Mouse (Mus musculus): ENCODE measurements at regions not wholly inside any gene's neighbourhood (a gene's known extent, or its start where the extent isn't known, plus 50 kb on each side); places are given as distances from the start of the nearest gene placed in this dataset.

DNA sequence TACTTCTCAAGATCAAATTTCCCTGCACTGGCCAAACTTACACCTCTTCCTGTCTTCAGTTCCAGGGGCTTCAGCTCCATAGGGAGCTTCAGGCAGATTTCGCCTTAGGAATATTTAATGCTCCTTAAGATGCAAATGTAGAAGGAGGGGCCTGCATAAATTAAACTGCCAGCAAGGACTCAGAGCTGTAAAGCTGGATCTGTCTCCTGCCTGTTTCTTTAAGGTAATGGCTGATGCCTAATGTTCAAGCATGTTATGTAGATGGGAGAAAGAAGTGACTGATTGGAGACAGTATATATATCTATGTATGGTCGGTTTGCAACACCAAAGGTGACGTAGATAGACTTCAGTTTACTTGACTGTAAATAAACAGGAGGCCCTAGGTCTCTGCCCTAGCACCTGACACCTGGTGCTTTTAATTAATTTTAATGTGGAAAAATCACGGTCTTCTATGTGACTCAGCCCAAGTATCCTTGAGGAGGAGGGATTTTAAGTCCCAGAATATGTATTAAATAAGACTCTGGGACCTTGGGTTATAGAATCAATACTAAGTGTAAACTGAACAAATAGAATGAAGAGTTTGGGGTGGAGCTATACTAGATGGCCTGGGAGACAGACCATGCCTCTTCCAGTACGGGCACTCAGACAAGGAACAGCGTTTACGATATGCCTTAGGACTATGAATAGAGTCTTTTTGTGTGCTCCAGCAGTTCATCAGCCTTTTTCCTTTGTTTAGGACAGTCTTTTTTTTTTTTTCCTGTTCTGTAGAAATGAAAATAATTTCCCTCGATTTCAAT lies 651.7 kb upstream of the Lmcd1 start:
- intact Hi-C loops (cut with DNase I): no loop called here
- no peak for DNase-seq (ENCODE audit: extremely low spot score in 1 of 2, low spot score in 2 of 2)

DNA sequence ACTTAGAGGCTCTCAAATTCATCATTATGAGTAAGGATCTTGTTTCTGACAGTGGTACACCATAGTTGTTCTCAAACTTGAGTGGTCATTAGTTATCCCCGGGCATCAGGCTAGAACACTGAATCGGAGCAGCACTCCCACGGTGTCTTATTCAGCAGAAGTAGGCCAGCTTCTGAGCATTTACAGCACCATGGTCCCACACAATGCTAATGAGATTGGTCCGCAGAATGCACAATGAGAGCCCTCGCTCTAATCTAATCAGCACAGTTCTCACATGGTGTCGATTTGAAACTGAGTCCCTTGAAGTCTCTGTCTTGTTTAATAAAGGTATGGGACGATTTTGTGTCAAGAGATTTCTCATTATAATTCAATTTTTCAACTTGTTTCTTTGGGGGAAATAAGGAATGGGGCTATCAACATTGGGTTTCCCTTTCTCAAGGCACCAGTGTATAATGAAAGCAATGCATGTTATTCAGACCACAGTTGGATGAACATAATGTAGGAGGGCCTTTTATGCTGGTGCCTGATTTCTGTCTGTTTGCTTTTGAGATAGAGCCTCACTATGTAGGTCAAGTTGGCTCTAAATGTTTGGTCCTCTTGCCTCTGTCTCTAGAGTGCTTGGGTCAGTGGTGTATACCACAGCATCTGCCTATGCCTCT lies 650.9 kb upstream of the Lmcd1 start:
- intact Hi-C loops (cut with DNase I): no loop called here
- DNase-seq (ENCODE audit: extremely low spot score in 1 of 2, low spot score in 2 of 2): peak in 1 of 2 experiments; percentile 4

DNA sequence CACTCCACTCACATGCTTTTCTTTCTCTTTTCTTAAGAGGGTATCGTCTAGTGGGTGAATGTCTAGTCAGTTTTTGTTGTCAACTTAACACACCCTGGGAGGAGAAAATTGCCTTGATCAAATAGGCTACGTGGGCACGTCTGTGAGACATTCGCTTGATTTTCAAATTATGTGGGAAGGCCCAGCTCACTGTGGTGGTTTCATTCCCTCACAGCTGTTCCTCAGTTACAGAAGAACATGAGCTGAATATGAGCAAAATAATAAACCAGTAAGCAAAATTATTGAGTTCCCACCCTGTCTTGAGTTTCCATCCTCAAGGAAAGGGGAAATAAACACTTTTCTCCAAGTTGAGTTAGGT lies 650.4 kb upstream of the Lmcd1 start:
- no peak for DNase-seq (ENCODE audit: extremely low spot score in 1 of 2, low spot score in 2 of 2)
- intact Hi-C loops (cut with DNase I): no loop called here

DNA sequence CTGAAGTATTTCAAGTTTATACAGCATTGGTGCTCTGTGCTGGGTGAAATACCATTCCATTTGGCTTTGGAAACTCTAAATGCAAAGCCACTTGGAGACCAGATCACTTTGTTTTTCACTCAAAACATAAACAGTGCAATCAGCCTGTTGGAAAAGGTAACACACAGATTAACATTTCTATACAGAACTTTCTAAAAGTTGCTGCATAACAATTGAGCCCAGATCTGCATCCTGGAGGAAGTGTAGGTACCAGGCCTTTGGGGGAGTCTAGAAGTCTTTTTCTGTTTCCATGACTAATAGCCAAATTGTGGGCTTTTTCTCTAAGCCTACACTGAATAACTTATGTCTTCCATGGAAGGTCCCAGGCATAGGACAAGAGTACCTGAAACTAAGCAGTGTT lies 648.1 kb upstream of the Lmcd1 start:
- intact Hi-C loops (cut with DNase I): no loop called here

DNA sequence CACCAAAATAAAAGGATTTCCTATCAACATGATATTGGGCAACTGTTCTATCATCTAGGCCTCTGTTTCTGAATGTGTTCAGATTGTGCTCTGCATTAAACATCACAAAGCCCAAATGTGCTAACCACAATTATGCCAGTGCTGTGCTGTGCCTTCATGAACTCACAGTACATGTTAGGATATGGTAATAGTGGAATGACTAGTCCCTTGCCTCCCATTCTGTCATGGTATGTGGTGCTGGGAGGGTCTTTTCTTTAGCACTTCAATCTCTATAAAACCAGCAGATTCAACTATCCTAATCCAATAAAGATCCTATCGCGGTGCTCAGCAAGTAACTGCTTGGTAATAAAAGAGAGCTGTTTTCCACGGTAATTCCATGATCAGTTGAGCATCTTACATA lies 620.8 kb upstream of the Lmcd1 start:
- DNase-seq (ENCODE audit: extremely low spot score in 1 of 2, low spot score in 2 of 2): no peak
- intact Hi-C loops (cut with DNase I): no loop called here

More for the DNA sequence above, 648.1 kb upstream of the Lmcd1 start:
- no peak for DNase-seq (ENCODE audit: extremely low spot score in 1 of 2, low spot score in 2 of 2)

DNA sequence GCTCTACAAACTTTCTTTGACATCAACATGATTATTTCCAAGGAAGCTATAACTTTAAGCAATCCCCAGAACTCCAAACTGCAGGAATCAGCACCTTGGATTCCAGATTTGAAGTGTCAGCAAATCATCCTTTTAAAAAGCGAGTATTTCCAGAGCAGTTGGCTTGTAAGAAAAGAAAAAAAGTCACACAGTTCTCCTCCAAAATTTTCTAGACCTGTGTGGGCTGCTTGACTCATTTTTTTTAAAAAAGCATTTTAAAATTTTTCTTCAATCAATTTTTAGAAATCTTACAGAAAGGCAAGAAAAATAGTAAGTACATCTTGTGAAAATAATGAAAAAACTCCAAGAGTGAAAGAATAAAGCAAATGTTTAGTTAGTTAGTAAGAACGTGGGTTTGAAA lies 613.6 kb upstream of the Lmcd1 start:
- intact Hi-C loops (cut with DNase I): no loop called here
- DNase-seq (ENCODE audit: extremely low spot score in 1 of 2, low spot score in 2 of 2): no peak

DNA sequence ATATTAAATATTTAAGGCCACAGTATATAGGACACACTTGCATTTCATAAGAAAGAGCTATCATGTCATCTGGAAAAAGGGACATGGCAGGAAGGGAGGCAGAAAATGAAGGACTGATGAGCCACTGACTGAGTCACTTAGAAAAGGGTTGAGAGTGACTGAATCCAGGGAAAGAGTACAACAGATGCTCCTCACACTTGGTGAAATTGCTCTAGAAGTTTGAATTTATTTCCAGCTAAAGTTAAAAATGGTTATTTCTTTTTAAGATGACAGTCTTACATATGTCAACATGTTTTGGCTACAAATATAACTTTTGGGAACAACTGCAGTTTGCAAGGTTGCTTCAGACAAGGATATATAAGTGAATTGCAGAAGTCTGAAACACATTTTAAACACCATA lies 609.0 kb upstream of the Lmcd1 start:
- peak in 1 of 2 experiments; percentile 22 for DNase-seq (ENCODE audit: extremely low spot score in 1 of 2, low spot score in 2 of 2)
- intact Hi-C loops (cut with DNase I): no loop called here

DNA sequence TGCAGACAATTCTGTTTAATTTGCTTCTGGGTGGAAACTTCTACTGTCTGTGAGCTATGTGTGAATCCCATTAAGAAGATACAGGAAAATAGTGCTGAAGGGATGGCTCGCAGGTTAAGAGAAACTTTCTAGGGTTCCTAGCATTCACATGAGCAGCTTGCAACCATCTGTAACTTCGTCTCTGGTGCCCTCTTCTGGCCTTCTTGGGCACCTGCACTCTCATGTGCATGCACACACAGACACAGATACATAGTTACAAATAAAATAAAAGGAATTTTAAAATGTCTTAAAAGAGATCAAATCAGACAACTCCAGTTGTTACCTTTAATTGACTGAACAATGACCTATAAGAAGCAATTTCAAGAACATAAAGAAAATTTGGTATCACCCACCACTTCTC lies 588.6 kb upstream of the Lmcd1 start:
- no peak for DNase-seq (ENCODE audit: extremely low spot score in 1 of 2, low spot score in 2 of 2)
- intact Hi-C loops (cut with DNase I): no loop called here

DNA sequence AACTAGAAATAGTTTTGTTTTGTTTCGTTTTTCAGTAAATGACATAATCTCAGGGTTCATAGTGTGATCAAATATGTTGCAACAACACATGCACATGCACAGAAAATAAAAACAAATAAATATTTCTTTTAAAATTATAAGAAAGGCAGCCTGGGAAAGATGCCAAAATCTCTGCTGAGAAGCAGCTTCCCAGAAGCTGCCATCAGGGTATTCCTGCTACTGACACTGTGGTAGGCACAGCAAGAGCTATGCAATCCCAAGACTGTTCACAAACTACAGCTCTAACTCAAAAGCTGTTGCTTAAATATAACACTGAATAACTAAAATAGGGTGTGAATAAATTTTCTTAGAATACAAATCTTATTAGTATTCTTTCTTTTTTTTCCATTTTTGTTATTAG lies 570.7 kb upstream of the Lmcd1 start:
- DNase-seq (ENCODE audit: extremely low spot score in 1 of 2, low spot score in 2 of 2): no peak
- intact Hi-C loops (cut with DNase I): no loop called here

DNA sequence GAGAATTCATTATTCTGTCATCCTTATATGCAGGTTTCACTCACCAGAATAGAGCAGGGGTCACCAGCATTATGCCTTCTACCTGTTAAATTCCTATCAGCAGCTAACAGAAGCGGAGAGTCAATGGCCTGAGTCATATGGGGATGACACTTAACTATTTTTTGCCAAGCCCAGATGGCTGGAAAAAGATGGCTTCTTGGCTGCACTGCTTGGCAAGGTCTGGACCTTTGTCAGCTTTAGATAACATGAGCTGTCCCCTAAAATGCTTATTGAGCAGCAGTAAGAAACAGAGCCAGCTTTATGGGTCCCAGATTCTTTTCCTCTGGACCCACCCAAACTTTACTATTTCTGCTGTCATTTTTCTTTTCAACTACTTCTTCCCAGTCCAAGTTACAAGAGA lies 565.3 kb upstream of the Lmcd1 start:
- intact Hi-C loops (cut with DNase I): no loop called here
- DNase-seq (ENCODE audit: extremely low spot score in 1 of 2, low spot score in 2 of 2): no peak

DNA sequence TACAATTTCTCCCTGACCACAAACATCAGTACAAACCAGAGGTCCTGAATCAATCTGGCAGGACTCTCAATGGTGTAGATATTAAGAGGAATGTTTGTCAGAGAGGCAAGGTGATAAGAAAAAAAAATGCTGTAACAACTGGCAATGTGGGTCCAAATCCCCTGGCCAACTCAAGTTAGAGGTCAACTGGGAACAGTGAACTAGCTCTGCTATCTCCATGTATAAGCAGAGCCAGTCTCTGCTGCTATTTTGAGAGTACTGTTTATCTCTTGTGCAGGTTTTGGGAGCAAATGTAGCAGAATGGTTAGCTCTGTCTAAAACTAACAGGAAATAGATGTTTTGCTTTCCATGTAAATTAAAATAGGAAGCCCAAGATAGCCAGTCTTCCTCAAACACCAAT lies 547.6 kb upstream of the Lmcd1 start:
- no peak for DNase-seq (ENCODE audit: extremely low spot score in 1 of 2, low spot score in 2 of 2)
- intact Hi-C loops (cut with DNase I): no loop called here

DNA sequence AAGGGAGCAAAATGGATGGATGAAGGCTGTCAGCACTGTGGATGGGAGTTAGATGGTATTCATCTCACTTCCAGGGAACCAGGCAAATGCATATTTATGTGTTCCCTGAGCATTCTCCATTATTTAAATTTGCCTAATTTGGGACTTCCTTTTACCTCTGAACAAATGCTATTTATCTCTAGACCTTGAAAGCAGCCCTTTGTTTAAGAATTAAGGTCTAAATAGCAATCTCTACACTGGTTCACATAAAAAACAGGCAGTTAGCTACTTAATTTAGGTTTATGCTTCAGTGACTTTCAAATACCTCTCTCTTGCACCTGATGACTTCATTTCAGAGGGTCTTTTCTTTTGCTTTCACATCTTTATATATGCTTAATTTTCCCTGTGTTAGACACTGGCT lies 543.2 kb upstream of the Lmcd1 start:
- intact Hi-C loops (cut with DNase I): no loop called here

DNA sequence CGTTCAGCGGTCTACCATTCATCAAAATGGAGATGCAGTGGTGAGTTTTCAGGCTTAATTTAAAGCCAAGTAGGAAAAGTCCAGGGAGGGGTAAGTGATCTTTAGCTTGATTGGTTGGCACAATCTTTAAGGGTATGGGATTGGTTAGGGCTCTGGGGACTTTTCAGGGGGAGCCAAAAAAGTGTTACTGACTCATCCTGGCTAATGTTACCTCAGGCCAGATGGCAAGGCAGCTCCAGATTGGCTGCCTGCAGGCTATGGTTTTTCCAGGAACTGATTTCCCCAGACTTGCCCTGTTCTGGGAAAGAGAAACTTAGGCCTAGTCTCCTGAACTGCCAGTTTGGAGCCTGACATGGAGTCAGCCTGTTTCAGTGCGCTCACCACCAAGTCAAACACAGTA lies 539.6 kb upstream of the Lmcd1 start:
- no peak for DNase-seq (ENCODE audit: extremely low spot score in 1 of 2, low spot score in 2 of 2)
- intact Hi-C loops (cut with DNase I): no loop called here

More for the DNA sequence above, 543.2 kb upstream of the Lmcd1 start:
- DNase-seq (ENCODE audit: extremely low spot score in 1 of 2, low spot score in 2 of 2): no peak

DNA sequence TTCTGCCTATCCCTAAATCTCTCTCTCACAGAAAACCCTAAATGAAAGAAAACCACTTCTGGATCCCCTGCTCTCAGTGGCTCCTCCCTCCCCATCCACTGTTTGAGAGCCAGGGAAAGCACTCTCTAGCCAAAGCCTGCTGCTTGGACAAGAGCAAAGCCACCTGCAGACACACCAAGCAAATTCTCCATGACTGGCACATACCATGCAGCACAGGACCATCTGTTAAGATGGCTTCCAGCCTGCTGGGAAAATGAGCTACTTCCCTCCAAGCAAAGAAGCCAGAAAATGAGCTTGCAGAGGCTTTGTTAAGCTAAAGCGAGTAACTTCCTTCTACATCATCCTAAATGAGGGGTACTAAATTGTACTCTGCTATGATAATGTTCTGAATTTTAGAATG lies 534.6 kb upstream of the Lmcd1 start:
- peak in 1 of 2 experiments; percentile 29 for DNase-seq (ENCODE audit: extremely low spot score in 1 of 2, low spot score in 2 of 2)
- intact Hi-C loops (cut with DNase I): no loop called here

DNA sequence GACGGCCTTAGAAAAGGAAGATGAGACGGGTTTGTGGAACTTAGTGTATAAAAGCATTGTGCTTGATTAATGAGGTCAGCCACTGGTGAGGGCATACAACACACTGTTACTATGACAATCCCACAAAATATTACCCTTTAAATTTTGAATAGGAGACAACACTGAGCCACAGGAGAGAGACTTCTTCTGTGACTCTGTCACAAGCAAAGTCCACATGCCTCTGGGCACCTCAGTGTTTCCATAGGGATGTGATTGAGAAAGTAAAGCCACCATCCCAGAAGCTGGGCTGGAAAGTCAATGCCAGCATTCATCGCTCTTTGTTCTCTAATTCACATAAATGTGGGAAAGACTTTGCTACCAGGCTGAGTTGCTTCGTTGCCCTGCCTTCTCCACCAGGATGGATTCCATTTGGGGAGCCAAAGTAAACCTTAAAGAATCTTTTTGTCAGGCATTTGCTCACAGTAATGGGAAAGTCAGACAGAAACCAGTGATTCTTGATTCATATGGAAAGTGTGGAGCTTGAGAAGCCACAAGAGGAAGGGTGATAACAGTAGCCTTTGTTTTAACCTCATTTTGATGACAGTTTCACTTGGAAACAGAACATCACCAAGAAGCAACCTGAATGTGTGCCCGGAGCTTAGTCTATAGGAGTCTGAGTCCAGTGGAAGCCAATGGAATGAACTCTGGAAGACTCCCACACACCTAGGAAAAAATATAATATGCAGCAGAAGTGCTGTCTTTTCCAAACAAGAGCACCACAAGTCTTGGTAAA lies 491.7 kb upstream of the Lmcd1 start:
- no peak for DNase-seq (ENCODE audit: extremely low spot score in 1 of 2, low spot score in 2 of 2)
- intact Hi-C loops (cut with DNase I): no loop called here

DNA sequence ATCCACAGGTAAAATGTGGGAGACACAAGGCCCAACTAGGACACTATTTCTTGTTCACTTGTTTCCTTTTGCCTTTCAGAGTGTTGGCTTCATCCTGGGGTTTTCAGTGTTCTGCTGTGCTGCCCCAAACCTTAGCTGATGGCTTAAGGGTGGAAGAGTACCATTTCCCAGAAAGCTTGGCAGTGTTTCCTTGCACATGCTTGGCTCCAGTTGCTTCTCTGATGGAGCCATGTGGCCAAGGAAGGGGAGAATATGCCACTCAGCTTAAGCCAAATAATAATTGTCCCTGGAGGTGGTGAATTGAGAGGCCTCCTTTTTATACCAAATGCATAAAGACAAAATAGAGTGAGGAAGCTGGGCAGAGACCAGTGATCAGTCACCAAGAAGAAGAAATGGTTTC lies 464.9 kb upstream of the Lmcd1 start:
- no peak for DNase-seq (ENCODE audit: extremely low spot score in 1 of 2, low spot score in 2 of 2)
- intact Hi-C loops (cut with DNase I): no loop called here

DNA sequence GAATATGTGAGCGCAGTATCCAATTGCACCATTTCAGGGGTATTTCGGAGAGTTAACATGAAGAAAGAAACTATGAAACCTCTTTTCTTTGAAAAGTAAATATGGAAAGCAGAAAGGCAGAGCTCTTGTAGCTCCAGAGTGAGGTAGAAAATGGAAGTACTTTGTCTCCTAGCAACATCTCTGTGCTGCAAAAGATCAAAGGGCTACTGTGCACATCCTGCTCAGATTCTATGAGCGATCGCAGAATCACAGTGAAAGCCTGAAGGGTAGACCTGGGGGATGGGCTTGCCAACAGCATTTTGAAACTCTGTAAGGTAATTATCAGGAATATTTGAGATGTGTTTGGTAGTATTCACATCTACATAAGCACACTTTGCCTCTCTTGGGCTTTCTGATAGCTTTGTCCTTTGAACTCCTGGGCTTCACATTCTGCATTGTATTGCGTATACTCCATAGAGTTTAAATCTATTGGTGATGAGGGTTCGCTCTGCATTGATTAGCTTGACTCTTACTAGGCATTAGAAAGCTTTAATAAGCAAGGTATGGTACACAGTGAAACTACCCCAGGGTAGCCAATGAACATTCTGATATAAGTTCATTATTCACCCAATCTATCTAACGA lies 459.5 kb upstream of the Lmcd1 start:
- no peak for DNase-seq (ENCODE audit: extremely low spot score in 1 of 2, low spot score in 2 of 2)
- intact Hi-C loops (cut with DNase I): no loop called here

DNA sequence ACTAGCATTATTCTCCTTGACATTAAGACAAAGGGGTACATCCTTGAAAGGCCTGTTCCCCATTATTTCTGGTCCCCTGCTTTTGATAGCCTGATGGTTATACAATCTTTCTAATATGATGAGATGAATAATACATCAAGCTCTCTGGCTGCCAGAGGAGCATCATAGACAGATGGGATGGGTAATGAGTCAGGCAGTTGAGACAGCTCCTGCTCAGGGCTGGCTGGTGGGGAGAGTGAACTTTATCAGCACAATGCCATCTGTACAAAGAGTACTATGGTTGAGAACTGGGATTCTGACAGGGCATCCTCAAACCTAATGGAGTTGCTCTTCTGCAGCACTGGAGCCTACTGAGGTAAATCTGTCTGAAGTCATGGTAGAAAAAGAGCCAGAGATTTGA lies 458.4 kb upstream of the Lmcd1 start:
- DNase-seq (ENCODE audit: extremely low spot score in 1 of 2, low spot score in 2 of 2): no peak
- intact Hi-C loops (cut with DNase I): no loop called here

DNA sequence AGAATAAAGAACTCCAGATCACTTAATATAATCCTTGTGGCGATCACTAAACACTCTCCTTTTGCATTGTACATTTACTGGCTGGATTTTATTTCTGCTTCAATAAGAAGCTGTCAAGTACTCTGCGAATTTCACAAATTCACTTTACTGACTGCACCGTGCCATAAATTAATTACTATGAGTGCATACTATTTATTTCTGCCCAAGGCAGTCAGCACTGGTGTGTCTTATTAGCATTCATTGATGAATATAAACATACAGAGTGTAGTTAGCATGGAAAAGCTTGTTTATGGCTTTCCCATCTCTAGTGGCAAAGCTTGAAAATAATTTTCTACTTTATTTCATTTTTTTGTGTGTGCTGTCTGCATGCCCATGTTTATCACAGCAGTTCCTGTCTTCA lies 453.3 kb upstream of the Lmcd1 start:
- intact Hi-C loops (cut with DNase I): no loop called here

More for the DNA sequence above, 453.3 kb upstream of the Lmcd1 start:
- DNase-seq (ENCODE audit: extremely low spot score in 1 of 2, low spot score in 2 of 2): no peak

All from left cerebral cortex, postnatal 10 days (tissue).